Mouse (Mus musculus): ENCODE data around the gene Sept9. TPM values are rescaled to one million over a fixed set of nuclear protein-coding genes. Genes with fewer than 3 reads are reported as not detected.

The Sept9 gene
- polyA plus RNA-seq, 1 experiment = 493 TPM

- TF ChIP-seq GATA1 (IDR thresholded peaks at IDR 0.05; ENCODE audit: low read length) = no peak
These were observed 28.7 kb downstream of the Sept9 start for GRCm38 (mm10) chr11:117228139-117228538.

DNA sequence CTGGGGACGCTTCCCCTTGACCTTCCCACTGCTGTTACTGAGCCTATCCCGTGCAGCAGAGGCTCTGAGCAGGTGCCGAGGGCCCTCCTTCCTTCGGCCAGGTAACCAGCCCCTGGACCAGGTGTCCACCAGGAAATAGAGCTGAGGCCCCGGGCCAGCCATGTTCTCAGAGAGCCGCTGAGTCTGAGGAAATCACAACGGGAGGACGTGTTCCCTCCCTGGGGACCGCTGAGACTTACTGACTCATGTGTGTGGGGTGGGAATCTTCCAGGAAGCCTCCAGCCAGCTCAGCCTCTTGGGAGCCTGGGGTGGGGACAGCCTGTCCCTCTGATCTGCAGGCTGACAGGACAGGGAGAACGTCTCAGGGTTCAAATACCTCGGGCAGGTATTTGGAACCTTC is 32.1 kb downstream of the Sept9 start:
- no peak for TF ChIP-seq GATA1 (IDR thresholded peaks at IDR 0.05; ENCODE audit: low read length)

GRCm38 (mm10) chr11:117232032-117232431 is 32.6 kb downstream of the Sept9 start:
- no peak for TF ChIP-seq GATA1 (IDR thresholded peaks at IDR 0.05; ENCODE audit: low read length)

GRCm38 (mm10) chr11:117232886-117233458 is 33.5 kb downstream of the Sept9 start:
- TF ChIP-seq GATA1 (IDR thresholded peaks at IDR 0.05; ENCODE audit: low read length) = no peak

DNA sequence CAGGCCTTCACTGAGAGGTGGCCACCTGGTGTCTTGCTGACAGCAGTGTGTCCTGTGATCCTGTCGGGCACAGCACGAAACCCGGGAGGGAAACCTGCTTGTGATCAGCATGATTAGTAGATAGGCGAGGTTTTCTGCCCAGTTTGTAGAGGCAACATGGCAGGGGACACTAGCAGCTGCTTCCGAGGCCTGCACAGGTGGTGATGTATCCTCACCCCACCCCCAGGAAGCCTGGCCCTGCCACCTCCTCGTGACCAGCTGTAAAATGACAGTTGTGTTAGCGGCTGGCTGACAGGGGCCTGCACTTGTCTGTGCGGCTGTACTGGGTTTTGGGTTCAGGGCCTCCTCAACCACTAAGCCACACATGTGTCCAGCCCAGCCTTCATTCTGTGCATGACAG is 34.4 kb downstream of the Sept9 start:
- TF ChIP-seq GATA1 (IDR thresholded peaks at IDR 0.05; ENCODE audit: low read length) = no peak

- no peak for TF ChIP-seq GATA1 (IDR thresholded peaks at IDR 0.05; ENCODE audit: low read length)
These were observed 35.8 kb downstream of the Sept9 start for GRCm38 (mm10) chr11:117235086-117235897.

DNA sequence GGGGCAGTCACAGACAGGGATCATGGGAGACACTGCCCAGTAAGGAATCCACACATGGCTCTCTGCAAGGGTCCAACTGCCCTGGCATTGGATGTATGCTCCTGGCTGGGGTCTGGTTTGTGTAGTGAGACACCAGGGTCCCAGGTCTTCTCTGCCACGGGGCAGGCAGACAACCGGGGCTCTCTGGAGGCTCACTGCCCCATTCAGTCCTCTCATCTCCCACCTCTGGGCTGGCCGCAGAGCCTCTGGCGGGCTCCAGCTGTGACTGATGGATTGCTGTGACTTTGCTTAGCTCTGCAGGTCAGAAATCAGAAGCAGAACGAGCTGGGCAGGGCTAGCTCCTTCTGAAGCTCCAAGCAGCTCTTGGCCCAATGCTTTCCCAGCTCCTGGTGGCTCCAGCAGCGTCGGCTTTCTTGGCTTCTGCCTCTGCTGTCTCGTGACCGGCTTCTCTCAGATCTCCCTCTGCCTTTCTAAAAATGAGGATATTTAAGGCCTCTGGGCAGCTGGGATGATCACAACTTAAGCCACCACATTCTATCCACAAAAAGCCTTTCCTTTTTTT is 36.5 kb downstream of the Sept9 start:
- no peak for TF ChIP-seq GATA1 (IDR thresholded peaks at IDR 0.05; ENCODE audit: low read length)

GRCm38 (mm10) chr11:117238169-117238568 is 38.7 kb downstream of the Sept9 start:
- no peak for TF ChIP-seq GATA1 (IDR thresholded peaks at IDR 0.05; ENCODE audit: low read length)

- TF ChIP-seq GATA1 (IDR thresholded peaks at IDR 0.05; ENCODE audit: low read length) = no peak
These were observed 40.2 kb downstream of the Sept9 start for GRCm38 (mm10) chr11:117239617-117240016.

DNA sequence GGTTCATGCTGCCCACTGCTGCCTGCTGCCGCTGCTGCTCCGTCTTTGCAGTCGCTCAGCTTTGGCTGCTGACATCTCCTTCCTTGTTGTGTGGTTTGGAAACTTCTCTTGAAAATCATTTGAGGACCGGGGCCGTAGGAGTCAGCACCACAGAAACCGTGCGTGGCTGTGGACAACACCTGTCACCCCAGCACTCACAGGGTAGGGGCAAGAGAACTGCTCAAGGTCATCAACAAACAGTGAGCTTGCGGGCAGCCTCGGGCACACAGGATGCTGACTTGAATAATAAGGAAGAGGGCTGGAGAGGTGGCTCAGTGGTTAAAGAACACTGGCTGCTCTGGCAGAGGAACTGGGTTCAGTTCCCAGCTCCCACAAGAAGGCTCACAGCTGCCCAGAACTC is 40.9 kb downstream of the Sept9 start:
- no peak for TF ChIP-seq GATA1 (IDR thresholded peaks at IDR 0.05; ENCODE audit: low read length)

- TF ChIP-seq GATA1 (IDR thresholded peaks at IDR 0.05; ENCODE audit: low read length) = no peak
These were observed 41.6 kb downstream of the Sept9 start for GRCm38 (mm10) chr11:117240861-117241738.

GRCm38 (mm10) chr11:117242339-117243084 is 43.1 kb downstream of the Sept9 start:
- TF ChIP-seq GATA1 (IDR thresholded peaks at IDR 0.05; ENCODE audit: low read length) = peak; percentile 33

- TF ChIP-seq GATA1 (IDR thresholded peaks at IDR 0.05; ENCODE audit: low read length) = no peak
These were observed 44.3 kb downstream of the Sept9 start for GRCm38 (mm10) chr11:117243536-117244290.

DNA sequence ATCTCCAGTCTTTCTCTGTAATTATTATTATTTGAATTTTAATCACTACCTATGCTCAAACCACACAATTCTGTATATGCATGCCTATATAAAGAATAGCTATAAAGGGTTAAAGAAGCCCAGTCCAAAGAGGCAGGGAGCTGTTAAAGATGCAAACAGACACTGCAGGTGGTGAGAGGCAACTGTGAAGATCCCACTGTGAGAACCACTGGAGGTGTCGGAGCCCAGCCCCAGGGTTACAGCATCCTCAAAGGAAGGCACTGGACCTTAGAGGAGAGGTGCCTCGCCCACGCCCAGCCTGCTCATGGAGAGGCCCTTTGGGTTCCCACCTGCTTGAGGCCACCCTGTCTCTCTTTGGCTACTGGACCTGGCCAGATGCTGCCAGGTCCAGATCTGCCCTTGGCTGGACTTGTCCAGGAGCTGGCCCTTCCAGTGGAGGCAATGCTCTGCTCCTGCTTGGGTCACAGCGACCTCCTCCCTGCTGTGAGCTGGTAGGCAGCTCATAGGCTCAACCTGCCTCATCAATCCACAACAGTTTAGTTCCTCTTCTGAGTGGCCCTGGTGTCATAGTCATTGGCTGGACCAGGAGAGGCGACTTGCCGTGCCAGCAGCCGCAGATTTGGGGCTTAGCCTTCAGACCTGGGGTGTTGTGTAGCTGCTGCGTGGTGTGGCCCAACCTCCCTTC is 45.7 kb downstream of the Sept9 start:
- TF ChIP-seq GATA1 (IDR thresholded peaks at IDR 0.05; ENCODE audit: low read length) = no peak

Measured in G1E-ER4 (cell line).